Mouse (Mus musculus) thymus, adult 2 months (tissue): ENCODE results near the gene Tlk1.

Experiments used
- CTCF ChIP-seq: fragments of 200-500 bp; IDR thresholded peaks from 2 replicates; pipeline ENCODE4 v1.5.1; 2012; ENCODE audit warnings: mild to moderate bottlenecking, control low read depth, low read length, moderate library complexity, borderline replicate concordance; ENCODE audit not compliant: control insufficient read depth, poor library complexity, insufficient read depth; ENCODE audit errors: extremely low read depth
- POLR2A ChIP-seq: fragments of 200-500 bp; IDR thresholded peaks from 2 replicates; pipeline ENCODE4 v1.6.1; 2012; ENCODE audit warnings: mild to moderate bottlenecking, low read length, control low read depth, moderate library complexity; ENCODE audit not compliant: control insufficient read depth, poor library complexity, insufficient read depth; ENCODE audit errors: extremely low read depth

DNA sequence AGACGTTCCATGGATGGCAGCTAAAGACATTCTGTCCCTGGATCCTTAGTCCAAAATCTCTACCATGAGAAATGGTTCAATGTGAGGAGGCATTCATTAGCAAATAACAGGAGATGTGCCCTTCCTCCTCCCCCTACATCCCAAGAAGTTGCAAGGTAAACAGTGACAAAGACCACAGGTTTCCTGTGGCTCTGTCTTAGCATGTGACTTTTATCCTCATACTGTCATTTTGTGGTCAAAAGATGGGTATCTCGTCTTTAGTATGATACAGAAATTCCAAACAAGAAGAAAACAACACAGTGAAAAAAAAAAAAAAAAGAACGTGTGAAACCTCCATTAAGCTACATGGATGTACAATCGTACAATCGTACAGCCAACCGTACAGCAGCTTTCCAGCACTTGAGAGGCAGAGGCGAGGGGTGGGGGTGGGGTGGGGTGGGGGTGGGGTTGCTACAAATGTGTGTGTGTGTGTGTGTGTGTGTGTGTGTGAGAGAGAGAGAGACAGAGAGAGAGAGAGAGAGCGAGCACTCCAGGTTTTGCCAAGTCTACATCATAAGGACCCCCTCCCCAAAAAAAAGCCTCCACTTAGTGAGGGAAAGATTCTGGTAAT is 26.8 kb upstream of the Tlk1 start:
- TF ChIP-seq CTCF (no peak), POLR2A (no peak)
